Mouse (Mus musculus): ENCODE measurements around the gene Cdc34.

DNA sequence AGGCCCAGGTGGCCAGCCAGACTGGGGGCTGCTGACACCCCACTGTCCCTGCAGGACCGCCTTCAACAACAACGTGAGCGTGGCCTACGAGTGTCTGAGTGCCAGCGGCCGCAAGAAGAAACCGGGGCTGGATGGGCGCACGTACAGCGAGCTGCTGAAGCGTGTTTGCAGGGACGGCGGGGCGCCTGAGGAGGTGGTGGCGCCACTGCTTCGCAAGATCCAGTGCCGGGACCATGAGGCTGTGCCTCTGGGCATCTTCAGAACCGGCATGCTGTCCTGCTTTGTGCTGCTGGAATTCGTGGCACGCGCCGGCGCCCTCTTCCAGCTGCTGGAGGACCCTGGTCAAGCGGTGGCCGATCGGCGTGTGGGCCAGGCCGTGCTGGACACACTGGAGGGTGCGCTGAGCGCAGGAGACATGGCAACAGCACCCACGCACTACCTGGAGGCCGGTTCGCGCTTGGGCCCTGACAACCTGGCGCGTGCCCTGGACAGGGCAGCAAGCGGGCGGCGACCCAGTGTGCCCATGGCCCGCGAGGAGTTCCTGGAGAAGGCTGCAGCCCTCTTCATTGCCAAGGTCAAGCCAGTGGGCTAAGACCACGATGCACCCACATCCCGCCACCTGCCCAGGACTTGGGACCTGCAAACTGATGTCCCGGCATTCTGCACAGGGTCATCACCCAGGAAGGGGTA lies 6.5 kb upstream of the Cdc34 start:
- no peak for TF ChIP-seq CTCF (IDR thresholded peaks at IDR 0.05; ENCODE audit: low read depth, low read length)
- no peak for TF ChIP-seq POLR2A (IDR thresholded peaks at IDR 0.05; ENCODE audit: borderline replicate concordance, low read depth, low read length)

Data from bone marrow macrophage, adult 2 months (primary cell).